Mouse (Mus musculus): Measurements from ENCODE around the gene Pheta1.

- TF ChIP-seq CTCF (IDR thresholded peaks at IDR 0.05; ENCODE audit: control insufficient read depth, insufficient read depth, insufficient replicate concordance, low read depth, low read length) (no peak), POLR2A (IDR thresholded peaks at IDR 0.05; ENCODE audit: control insufficient read depth, low read depth, low read length) (no peak)
Measured at GRCm38 (mm10) chr5:121827876-121828275, 20.9 kb upstream of the Pheta1 start.
